Mouse (Mus musculus) left cerebral cortex, adult 8-10 months (tissue): ENCODE measurements around the gene Smarca4. TPM values are rescaled to one million over a fixed set of nuclear protein-coding genes. Genes with fewer than 3 reads are reported as not detected.

Experiments used
- DNase-seq, 2 experiments: peaks; one replicate each; pipeline ENCODE4 v3.0.0; 2022; ENCODE audit warnings: low spot score in 2 of 2
- total RNA-seq, 4 experiments: library from RNA; stranded (reverse); gene quantifications; 2 replicates each; pipeline ENCODE4 v1.2.4; 2022

Smarca4 gene
- total RNA-seq: 100 to 1,000 TPM in 2 of 4 experiments, 10 to 100 TPM in 2; 96.5 to 103 (median 99.6) TPM

DNA sequence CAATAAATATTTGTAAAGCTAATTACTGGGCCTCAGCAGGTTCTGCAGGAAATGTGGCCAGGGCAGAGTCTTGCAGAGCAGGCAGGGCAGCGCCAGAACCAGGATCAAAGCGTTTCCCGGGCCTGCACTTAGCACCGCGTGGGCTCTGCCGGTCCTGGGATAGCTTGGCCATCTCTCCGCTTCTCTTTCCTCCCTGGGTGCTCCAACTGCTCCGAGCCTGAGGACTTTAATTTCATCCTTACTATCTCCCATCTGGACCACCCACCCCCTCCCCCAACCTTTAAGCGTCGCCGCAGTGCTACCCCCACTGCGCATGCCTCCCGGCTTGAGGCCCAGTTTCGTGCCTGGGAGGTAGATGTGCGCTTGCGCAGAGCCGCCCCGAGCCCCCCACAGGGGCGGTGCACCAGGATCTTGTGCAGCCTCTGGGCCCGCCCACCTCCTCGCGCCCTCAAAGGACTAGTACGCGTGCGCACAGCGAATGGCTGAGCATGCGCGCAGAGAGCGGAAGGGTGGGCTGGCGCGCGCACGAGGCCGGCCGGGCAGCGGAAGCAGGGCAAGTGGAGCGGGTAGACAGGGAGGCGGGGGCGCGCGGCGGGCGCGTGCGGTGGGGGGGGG, at the start of gene Smarca4:
Gene Smarca4 (plus strand): TSS at position 553 of the 615 bp plus-strand sequence.
- DNase-seq: peak; percentile 98 to 100

- DNase-seq: no peak
Measured at GRCm38 (mm10) chr9:21566538-21566937, 49.4 kb upstream of the Smarca4 start.

DNA sequence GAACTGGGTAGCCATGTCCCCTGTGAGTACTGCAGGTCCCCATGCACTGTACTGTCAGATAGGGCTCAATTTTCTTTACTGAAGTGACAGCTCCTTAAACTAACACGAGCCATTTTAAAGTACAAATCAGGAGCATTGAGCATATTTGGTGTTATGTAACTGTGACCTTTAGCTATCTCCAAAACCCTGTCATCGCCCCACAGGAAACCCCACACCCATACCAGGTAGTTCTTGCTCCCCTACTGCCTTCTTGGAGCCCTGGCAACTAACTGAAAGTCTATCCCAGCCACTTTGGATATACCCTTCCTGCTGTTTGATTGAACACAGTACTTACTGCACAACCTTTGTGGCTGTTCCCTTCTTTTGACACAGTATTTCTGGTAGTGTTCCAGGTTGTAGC, 48.9 kb upstream of the Smarca4 start:
- DNase-seq: no peak

GRCm38 (mm10) chr9:21568657-21569255, 47.2 kb upstream of the Smarca4 start:
- DNase-seq: no peak

DNA sequence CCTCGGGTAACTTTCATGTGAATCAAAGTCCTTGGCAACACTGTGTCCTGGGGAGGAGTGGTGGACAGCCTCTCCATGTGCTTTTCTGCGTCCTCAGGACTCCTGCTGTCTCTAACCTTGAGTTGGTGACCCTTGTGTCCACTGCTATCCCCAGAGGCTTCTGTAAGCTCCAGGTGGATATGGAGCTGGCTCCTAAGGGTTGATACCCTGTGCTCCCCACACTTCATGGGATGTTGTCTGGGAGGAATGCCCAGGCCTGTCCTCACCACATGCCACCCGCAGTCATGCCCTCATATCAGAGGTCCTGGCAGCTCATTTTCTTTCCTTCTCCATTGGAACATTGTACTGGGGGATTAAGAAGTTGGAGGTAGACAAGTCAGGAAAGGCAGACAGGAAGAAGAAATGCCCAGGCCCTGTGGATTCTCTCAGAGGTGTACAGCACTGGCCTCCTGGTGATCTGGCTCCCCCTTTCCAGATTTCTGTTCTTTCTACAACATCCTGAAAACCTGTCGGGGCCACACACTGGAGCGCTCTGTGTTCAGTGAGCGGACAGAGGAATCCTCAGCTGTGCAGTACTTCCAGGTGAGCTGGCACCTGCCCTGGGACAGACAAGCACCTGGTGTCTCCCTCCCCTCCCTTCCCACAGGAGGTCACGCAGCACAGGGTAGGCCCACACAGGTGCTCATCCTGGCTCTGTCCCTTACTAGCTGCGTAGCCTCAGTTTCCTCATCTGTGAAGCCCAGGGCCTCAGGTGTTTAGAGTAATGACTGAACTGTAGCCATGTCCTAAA, 41.8 kb upstream of the Smarca4 start:
- DNase-seq: no peak

DNA sequence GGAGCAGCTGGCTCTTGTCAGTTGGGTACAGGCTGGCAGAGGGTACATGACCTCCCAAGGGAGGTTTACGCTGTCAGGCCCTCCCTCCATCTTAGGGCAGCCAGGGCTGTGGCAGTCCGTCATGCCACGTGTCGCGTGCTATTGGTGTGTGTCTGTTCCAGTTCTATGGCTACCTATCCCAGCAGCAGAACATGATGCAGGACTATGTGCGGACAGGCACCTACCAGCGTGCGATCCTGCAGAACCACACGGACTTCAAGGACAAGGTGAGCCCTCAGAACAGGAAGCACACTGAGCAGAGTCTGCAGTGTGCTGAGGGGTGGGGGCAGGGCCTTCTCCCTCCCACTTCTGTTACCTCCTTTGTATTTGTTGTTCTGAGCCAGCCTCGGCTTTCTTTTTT, 40.7 kb upstream of the Smarca4 start:
- no peak for DNase-seq

DNA sequence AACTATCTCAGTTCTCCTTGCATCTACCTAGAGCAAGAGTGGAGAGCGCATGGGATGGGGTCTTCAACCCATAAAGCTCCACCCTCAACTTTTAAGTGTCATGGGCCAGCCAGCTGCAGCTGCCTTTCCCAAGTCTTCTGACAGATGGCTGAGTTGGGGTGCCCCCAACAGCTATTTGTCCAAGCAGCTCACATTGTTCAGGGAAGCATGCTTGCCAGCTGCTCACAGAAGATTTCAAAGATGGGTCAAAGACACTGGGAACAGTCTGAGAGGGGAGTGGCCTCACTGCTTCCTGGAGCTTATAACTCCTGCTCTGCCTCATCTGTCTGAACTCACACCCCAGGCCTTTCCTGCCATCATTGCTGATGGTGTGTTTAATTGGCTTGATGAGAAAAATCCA, 39.7 kb upstream of the Smarca4 start:
- DNase-seq: no peak

GRCm38 (mm10) chr9:21578226-21578625, 37.7 kb upstream of the Smarca4 start:
- DNase-seq: no peak

GRCm38 (mm10) chr9:21585401-21585800, 30.6 kb upstream of the Smarca4 start:
- DNase-seq: no peak

DNA sequence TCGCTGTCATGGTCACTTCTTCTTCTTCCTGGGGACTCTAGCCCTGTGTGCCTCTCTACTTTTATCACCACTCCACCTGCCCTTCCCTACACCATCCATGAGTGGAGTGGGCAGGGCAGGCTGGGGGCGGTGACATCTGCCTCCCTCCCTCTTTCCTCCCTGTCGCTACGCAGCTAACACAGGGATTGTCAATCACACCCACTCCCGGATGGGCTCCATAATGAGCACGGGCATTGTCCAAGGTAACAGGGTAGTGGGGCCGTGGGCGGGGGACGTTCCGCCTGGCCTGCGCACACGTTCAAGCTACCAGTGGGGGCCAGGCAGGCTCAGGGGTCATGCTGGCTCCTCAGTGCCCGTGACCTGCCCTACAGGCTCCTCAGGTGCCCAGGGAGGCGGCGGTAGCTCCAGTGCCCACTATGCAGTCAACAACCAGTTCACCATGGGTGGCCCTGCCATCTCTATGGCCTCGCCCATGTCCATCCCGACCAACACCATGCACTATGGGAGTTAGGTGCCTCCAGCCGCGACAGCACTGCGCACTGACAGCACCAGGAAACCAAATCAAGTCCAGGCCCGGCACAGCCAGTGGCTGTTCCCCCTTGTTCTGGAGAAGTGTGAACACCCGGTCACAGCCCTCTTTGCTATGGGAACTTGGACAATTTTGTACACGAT, 28.2 kb upstream of the Smarca4 start:
- peak in 1 of 2 experiments; percentile 50 for DNase-seq

DNA sequence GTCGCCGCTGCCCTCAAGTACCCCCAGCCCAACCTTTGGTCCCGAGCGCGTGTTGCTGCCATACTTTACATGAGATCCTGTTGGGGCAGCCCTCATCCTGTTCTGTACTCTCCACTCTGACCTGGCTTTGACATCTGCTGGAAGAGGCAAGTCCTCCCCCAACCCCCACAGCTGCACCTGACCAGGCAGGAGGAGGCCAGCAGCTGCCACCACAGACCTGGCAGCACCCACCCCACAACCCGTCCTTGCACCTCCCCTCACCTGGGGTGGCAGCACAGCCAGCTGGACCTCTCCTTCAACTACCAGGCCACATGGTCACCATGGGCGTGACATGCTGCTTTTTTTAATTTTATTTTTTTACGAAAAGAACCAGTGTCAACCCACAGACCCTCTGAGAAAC, 27.6 kb upstream of the Smarca4 start:
- no peak for DNase-seq

DNA sequence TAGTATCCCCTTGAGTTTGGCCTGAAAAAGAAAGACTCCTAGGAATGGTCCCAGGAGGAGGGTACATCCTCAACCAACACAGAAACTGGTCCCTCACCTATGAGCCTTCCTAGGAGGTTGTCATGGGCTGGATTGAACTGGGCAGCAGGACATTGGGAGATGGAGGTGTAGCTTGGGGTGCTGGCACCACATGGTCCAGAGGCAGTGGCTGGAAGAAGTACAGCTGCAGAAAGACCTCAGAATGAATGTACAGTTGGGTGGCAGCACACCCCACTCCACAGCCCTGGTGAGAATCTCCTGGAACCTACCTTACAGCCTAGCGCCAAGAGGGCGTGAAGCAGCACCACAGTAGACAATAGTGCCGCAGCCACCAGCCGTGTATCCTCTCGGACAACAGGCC, 26.4 kb upstream of the Smarca4 start:
- DNase-seq: no peak

DNA sequence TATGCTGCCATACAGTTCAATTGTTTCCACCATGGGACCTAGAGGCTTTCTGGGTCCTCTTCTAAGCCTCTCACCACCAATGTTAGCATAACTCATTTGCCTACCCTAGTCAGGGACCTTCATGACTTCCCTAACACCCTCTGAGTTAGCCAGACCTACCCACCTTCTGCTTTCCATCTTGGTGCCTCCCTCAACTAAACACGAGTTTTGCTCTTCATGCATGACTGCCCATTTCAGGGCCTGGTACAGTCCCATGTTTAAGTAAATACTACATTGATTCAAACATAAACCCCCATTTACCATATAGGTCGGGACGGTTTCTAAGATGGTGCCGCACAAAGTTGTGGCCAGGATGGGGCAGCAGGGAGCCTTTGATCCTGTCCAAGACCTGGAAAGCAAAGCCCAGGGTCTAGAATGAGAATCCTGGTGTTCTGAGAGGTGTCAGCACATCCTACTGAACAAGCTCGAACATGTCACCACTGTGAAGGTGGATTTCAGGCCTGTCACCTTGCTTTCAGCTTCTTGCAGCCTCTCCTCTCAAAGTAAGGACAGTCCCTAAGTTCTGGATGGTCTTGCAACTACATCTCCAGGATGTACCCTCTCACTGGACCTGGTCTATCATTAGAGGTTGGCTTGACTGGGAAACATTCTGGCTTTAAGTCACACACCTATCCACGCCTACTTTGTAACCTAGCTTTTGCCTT, 24.7 kb upstream of the Smarca4 start:
- DNase-seq: no peak

- DNase-seq: no peak
Measured at GRCm38 (mm10) chr9:21591831-21592702, 23.9 kb upstream of the Smarca4 start.

- peak; percentile 91 to 93 for DNase-seq
Measured at GRCm38 (mm10) chr9:21592703-21593121, 23.3 kb upstream of the Smarca4 start, which contains the start of the genes Timm29 and Yipf2. Timm29 (plus strand) TSS chr9:21592722. Yipf2 (minus strand) TSS chr9:21592828.

- peak in 1 of 2 experiments; percentile 69 for DNase-seq
Measured at GRCm38 (mm10) chr9:21593122-21593721, 22.7 kb upstream of the Smarca4 start.

GRCm38 (mm10) chr9:21594350-21594749, 21.6 kb upstream of the Smarca4 start:
- DNase-seq: peak in 1 of 2 experiments; percentile 42

DNA sequence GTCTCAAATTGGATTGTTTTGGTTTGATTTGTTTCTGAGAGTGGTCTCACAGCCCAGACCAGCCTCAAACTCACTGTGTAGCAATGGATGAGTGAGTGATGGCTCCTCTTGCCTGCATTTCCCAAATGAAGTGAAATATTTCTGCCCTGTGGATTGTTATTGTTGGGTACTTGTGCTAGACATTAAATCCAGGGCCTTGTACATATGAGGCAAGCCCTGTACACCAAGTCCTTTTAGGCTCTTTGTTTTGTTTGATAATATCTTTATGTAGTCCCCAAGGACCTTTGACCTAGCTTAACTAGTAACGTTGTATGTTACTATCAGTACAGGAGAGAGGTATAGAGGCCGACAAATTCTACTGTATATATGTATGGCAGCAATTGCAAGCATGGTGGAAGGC, 21.1 kb upstream of the Smarca4 start:
- DNase-seq: no peak

DNA sequence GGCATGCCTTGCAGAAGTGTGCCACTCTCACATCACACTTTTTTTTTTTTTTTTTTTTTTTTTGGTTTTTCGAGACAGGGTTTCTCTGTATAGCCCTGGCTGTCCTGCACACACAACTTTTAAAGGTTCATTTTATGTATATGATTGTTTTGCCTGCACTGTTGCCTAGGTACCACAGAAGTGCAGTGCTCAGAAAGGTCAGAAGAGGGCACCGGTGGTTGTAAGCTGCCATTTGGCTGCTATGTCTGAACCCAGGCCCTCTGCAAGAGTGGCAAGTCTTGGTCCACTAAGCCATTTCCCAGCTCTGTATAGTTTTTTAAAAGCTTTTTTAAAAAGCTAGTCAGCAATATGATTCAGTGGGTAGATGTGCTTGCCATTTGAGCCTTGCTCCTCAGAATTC, 17.8 kb upstream of the Smarca4 start:
- DNase-seq: no peak

DNA sequence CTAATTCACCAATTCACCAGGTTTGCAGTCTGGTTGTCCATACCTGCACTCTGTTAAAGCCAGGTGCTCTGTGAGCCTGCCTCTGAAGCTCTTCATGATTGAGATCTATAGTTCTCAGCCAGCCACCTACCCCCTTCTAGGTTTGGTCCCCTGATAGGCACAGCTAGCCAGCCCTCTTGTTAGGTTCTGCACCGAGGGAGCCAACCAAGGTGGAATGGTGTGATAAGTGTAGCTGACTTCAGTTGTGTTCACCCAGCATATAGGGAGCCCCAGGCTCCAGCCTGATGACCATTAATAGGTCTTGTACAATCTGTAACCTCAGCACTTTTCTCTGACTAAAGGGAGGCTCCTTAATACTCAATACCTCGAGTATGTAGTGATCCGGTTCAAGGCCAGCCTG, 15.8 kb upstream of the Smarca4 start:
- no peak for DNase-seq
